Mouse (Mus musculus): ENCODE measurements around the gene Cd44. TPM values are rescaled to one million over a fixed set of nuclear protein-coding genes. Genes with fewer than 3 reads are reported as not detected.

The Cd44 gene
- polyA plus RNA-seq, 1 experiment from 2014 or later = 215 TPM

DNA sequence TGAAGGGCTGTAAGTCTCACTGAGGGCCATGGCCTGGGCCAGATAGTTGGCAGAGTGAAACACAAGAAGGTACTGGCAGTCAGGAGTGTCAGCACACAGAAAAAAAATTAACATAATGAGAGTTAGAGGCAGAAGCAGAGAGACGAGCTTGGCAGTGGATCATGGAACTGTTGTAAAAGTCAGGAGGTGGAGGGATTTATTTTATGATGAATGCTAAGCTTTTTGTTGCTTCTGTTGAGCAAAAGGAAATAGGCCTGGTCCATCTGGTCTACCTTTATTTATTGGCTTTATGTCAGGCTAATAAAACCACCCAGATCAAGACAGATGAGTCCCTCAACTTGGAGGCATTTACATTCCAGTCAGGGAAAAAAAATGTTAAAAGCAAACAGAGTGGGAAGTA lies 31.2 kb upstream of the Cd44 start:
- no peaks in the 10 kb centered on the region for H3K79me2 ChIP-seq (ENCODE audit: inconsistent target)
- no peak overlapping the region for H3K4me3 ChIP-seq (ENCODE audit: inconsistent target)
- WGBS (ENCODE audit: missing documents) = 94% methylated on average over 1 of the region's 1 CpGs
- no peaks in the 10 kb centered on the region for H3K36me3 ChIP-seq (ENCODE audit: inconsistent target)
- no peak overlapping the region for H3K27ac ChIP-seq

DNA sequence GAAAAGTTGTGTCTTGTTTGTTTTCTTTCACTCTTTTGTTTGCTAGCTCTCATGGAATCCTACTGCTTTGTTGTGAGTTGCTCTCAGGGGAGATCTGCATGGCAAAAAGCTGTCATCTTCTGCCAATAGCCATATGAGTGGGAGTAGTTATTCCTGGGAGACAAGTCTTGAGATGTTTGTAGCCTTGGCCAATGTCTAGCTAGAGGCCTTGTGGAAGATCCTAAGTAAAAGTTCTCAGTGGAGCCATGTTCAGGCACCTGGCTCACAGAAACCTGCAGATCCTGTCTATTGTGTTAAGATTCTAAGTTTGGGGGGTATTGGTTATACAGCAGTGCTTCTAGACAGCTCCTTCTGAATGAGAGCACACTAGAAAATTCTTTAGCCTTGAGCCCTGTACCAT lies 26.7 kb upstream of the Cd44 start:
- no peak overlapping the region for H3K4me3 ChIP-seq (ENCODE audit: inconsistent target)
- no peaks in the 10 kb centered on the region for H3K36me3 ChIP-seq (ENCODE audit: inconsistent target)
- no peaks in the 10 kb centered on the region for H3K79me2 ChIP-seq (ENCODE audit: inconsistent target)
- no peak overlapping the region for H3K27ac ChIP-seq

DNA sequence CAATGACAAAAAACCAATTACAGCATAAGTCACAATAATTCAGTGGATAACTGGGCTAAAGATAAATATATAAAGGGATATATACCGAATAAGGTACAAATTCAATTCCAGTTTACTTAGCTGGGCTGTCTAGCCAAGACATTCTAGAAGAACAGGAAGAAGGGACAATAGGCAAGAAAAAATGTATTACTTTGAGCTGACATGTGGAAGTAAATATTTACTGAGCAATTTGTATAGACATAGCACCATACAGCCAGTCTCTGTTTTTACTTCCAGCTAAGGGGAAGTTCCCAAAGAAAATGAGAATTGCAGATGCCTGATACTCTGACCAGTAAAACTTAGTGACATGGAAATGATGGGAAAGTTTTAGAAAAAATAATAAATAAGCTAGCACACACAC lies 23.0 kb upstream of the Cd44 start:
- WGBS (ENCODE audit: missing documents) = 100% methylated on average over 1 of the region's 1 CpGs
- H3K36me3 ChIP-seq (ENCODE audit: inconsistent target) = no peaks in the 10 kb centered on the region
- H3K79me2 ChIP-seq (ENCODE audit: inconsistent target) = no peaks in the 10 kb centered on the region
- H3K4me3 ChIP-seq (ENCODE audit: inconsistent target) = no peak overlapping the region
- no peak overlapping the region for H3K27ac ChIP-seq

DNA sequence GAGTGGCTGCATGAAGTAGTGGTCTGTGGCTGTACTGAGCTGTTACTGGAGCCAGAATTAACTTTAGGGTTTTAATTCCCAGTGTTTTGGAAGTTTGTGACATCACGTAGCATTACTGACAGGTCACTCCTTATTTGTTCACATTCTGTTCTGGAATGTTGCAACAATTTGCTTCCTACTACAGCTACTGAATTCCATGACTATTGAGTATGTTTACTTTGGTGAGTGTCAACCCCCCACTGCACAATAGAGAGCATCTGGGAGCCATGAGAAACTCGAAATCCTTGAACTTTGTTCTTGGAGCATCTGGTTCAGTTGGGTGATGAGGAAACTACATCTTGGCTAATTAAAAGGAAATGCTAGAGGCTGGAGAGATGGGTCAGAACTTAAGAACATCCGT lies 22.2 kb upstream of the Cd44 start:
- Histone ChIP-seq H3K79me2 (ENCODE audit: inconsistent target) (no peaks in the 10 kb centered on the region), H3K36me3 (ENCODE audit: inconsistent target) (no peaks in the 10 kb centered on the region), H3K4me3 (ENCODE audit: inconsistent target) (no peak overlapping the region), H3K27ac (no peak overlapping the region)
- WGBS (ENCODE audit: missing documents) = 97% methylated on average over 3 of the region's 3 CpGs

DNA sequence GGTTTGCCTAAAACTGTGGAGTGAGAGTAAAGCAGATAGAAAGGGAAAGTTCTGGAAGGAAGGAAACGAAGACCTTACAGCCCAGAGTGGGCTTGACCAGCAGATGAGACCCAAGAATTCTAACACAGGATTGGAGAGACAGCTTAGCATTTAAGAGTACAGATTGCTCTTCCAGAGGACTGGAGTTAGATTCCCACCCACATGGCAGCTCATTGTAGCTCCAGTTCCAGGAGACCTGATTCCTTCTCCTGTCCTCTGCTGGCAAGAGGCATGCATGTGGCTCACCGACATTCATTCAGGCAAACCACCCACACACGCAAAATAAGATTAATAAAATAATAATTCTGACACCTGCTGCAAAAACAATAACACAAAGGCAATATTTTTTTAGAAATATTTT lies 20.6 kb upstream of the Cd44 start:
- no peaks in the 10 kb centered on the region for H3K36me3 ChIP-seq (ENCODE audit: inconsistent target)
- no peak overlapping the region for H3K4me3 ChIP-seq (ENCODE audit: inconsistent target)
- 94% methylated on average over 3 of the region's 3 CpGs for WGBS (ENCODE audit: missing documents)
- H3K27ac ChIP-seq = no peak overlapping the region
- H3K79me2 ChIP-seq (ENCODE audit: inconsistent target) = no peaks in the 10 kb centered on the region

DNA sequence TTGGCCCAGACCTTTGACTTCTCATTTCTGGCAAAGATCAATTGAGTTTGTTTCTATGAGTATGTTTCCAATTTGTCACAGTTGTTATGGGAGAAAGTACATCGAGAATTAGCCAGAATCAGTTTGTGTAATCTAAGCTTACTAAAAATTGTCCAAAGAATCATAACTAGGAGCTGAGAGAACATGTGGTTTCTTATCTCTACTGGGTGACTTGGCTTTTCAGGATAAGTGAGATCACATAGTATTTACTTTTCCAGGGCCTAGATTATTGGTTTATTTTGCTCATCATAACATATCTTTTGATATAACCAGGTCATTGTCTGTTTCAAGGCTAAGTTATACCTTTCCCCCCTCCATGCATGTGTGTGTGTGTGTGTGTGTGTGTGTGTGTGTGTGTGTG lies 16.8 kb upstream of the Cd44 start:
- Histone ChIP-seq H3K36me3 (ENCODE audit: inconsistent target) (no peaks in the 10 kb centered on the region), H3K79me2 (ENCODE audit: inconsistent target) (no peaks in the 10 kb centered on the region), H3K4me3 (ENCODE audit: inconsistent target) (no peak overlapping the region), H3K27ac (no peak overlapping the region)
- WGBS (ENCODE audit: missing documents) = 100% methylated on average over 1 of the region's 1 CpGs

DNA sequence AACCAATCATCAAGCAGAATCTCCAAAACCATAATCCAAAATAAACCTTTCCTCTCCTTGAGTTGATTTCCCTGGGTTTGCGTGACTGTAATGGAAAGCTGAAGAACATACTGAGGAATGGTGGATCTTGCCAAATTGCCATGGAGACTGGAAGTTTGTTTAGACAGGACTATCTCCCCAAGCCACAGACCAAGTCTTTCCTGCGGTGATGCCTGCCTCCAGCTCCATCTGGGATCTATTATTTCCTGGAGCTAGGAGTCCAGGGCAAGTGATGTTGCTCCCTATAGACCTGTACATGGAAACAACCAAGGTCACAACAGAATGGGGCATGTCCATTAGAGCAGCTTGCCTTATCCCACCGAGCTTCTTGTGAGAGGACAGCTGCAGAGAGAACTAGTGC lies 15.1 kb upstream of the Cd44 start:
- H3K79me2 ChIP-seq (ENCODE audit: inconsistent target) = no peaks in the 10 kb centered on the region
- no peaks in the 10 kb centered on the region for H3K36me3 ChIP-seq (ENCODE audit: inconsistent target)
- no peak overlapping the region for H3K27ac ChIP-seq
- WGBS (ENCODE audit: missing documents) = 90% methylated on average over 3 of the region's 3 CpGs
- no peak overlapping the region for H3K4me3 ChIP-seq (ENCODE audit: inconsistent target)

DNA sequence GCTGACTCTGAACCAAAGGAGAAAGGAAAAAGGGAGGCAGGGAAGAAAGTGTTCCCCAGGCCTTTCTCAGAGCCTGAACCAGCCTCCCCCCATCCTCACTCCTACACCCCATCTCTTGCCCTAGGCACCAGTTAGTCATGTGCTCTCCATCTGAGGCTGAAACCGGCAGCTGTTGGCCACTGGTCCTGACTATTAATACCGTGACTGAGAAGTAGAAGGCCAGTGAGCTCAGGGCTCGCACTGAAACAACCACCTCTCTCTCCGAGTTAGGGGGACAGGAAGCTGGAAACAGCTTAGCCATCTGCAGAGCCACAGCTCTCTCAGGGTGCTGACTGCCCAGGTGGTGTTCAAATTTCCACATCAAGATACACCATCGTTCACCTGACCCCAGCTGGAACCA lies 13.2 kb upstream of the Cd44 start:
- 76% methylated on average over 5 of the region's 5 CpGs for WGBS (ENCODE audit: missing documents)
- Histone ChIP-seq H3K4me3 (ENCODE audit: inconsistent target) (no peak overlapping the region), H3K79me2 (ENCODE audit: inconsistent target) (no peaks in the 10 kb centered on the region), H3K27ac (no peak overlapping the region), H3K36me3 (ENCODE audit: inconsistent target) (no peaks in the 10 kb centered on the region)

DNA sequence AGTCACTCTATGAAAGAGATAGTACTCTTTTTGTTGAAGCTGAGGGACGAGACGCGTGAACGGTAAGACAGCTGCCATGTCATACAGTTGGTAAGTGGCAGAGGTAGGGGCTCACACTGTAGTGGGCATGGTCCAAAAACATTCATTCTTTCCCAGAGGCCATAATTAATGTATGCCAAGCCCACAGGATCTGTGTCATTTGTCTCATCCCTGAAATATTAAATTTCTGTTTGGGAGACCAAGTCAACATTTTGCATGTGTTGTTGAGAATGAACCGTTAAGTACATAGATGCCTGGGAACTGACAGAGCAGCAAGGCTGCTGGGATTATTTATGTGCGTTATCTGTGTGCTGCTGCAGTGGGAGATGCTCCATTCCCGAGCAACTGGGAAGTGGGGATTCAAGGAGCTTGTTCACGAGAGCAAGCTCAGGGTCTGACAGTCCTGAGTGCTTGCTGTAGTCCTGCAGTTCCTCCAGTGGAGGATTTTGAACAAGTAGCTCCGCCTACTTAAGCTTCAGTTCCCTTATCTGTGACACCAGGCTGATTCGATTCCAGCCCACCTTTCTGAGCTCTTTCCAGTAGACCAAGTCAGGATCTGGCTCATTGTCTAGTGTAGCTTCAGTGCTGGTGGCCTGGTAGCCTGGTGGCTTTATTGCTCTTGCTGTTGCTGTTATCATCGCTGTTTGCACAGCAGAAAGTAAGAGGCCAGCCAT lies 12.5 kb upstream of the Cd44 start:
- Histone ChIP-seq H3K4me3 (ENCODE audit: inconsistent target) (no peak overlapping the region), H3K36me3 (ENCODE audit: inconsistent target) (no peaks in the 10 kb centered on the region), H3K27ac (no peak overlapping the region), H3K79me2 (ENCODE audit: inconsistent target) (no peaks in the 10 kb centered on the region)
- 61% methylated on average over 11 of the region's 11 CpGs for WGBS (ENCODE audit: missing documents)

DNA sequence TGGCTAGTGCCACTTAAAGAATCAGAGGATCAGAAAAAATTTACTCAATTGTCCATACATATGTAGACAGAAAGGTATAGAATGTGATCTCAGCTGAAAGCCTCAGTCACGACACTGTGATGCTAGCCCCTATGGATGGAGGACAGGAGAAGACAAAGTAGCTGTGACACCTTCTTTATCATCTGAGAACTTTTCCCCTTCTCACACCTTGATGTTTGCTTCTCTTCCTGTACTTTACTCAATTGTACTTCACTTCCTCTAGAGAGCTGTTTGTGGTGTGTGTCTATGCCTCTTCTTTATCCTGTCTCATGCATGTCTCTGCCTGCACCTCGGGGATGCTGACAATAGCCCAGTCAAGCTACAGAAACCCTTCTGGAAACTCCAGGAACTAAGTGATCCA lies 11.5 kb upstream of the Cd44 start:
- no peaks in the 10 kb centered on the region for H3K36me3 ChIP-seq (ENCODE audit: inconsistent target)
- no peak overlapping the region for H3K27ac ChIP-seq
- no peak overlapping the region for H3K4me3 ChIP-seq (ENCODE audit: inconsistent target)
- 63% methylated on average over 2 of the region's 2 CpGs for WGBS (ENCODE audit: missing documents)
- no peaks in the 10 kb centered on the region for H3K79me2 ChIP-seq (ENCODE audit: inconsistent target)

DNA sequence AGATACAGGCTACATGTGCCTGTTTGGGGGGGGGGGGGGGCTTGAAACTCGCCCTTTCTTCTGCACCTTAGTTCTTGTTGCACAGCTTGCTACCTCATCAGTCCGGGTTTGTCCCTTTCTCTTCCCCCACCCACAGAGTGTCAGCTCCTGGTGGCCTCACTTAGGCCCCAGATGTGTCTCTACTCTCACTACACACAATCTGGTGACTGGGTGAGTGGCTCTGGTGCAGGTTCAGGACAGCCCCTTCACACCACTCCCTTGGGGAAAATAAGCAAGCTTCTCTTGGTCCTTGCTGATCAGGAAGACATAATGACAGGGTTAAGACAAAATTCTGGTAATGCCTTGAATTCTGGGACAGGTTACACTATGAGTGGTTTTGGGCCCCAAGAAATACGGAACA lies 11.0 kb upstream of the Cd44 start:
- Histone ChIP-seq H3K27ac (no peak overlapping the region), H3K36me3 (ENCODE audit: inconsistent target) (no peaks in the 10 kb centered on the region), H3K4me3 (ENCODE audit: inconsistent target) (no peak overlapping the region), H3K79me2 (ENCODE audit: inconsistent target) (no peaks in the 10 kb centered on the region)
- 89% methylated on average over 2 of the region's 3 CpGs for WGBS (ENCODE audit: missing documents)

DNA sequence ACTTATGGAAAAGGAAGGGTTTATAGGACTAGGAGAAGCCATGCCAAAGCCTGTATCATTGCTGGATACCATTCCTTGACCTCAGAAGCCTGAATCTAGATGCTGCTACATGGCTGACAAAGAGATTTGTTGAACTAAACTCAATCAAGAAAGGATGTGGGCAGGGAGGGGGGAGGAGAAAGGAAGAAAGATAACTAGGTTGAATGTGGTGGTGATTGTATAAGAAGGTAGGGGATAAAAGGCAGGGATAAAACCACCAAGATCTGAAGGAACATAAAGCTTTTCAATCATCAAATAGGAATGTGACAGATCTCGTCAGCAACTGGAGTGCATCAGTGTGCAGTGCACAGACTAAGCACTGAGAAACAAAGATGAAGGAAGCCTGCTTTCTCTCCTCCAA lies 7.9 kb upstream of the Cd44 start:
- Histone ChIP-seq H3K27ac (no peak overlapping the region), H3K79me2 (ENCODE audit: inconsistent target) (no peaks in the 10 kb centered on the region), H3K36me3 (ENCODE audit: inconsistent target) (no peaks in the 10 kb centered on the region), H3K4me3 (ENCODE audit: inconsistent target) (no peak overlapping the region)
- WGBS (ENCODE audit: missing documents) = 100% methylated on average over 1 of the region's 1 CpGs

DNA sequence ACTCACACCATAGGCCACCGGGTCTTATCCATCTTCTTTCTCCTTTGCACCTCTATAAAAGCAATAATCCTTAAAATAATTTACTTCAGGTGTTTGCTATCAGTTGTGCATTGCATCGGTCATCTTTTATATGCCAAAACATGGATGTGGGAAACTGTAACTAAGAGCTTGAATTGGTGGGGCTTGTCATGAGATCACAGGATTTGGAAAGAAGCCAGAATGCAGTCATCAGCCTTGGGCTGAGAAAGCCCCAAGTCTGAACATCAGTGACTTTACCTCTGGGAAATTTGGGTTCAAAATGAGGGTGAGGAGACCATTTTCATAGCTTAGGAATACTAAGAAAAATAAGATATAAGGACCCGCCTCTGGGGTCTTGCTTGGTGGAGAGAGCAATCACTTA lies 4.1 kb upstream of the Cd44 start:
- no peak overlapping the region for H3K27ac ChIP-seq
- 96% methylated on average over 3 of the region's 3 CpGs for WGBS (ENCODE audit: missing documents)
- H3K4me3 ChIP-seq (ENCODE audit: inconsistent target) = no peak overlapping the region
- peaks cover 9% of the 10 kb centered on the region for H3K79me2 ChIP-seq (ENCODE audit: inconsistent target)
- H3K36me3 ChIP-seq (ENCODE audit: inconsistent target) = no peaks in the 10 kb centered on the region

DNA sequence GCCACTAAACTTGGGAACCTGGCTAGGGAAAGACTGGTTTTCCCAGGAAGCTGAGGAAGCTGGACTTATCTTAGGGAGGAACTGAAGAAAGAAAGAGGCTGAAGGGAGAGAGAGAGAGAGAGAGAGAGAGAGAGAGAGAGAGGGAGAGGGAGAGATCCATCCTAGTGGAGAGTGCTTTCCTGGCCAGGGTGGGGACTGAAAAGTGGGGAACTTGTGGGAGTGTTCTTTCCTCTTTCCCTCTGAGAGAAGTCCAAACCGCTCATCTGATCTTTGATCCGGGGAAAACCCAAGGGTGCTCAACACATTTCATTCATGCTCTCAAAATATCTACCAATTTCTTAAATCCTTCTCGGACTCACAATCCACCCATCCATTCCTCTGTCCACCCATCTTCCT lies 361 bp upstream of the Cd44 start:
- H3K36me3 ChIP-seq (ENCODE audit: inconsistent target) = no peaks in the 10 kb centered on the region
- peak overlapping the region; percentile 74 for H3K4me3 ChIP-seq (ENCODE audit: inconsistent target)
- WGBS (ENCODE audit: missing documents) = 45% methylated on average over 3 of the region's 3 CpGs
- H3K79me2 ChIP-seq (ENCODE audit: inconsistent target) = peaks cover 47% of the 10 kb centered on the region
- peak overlapping the region; percentile 84 for H3K27ac ChIP-seq

DNA sequence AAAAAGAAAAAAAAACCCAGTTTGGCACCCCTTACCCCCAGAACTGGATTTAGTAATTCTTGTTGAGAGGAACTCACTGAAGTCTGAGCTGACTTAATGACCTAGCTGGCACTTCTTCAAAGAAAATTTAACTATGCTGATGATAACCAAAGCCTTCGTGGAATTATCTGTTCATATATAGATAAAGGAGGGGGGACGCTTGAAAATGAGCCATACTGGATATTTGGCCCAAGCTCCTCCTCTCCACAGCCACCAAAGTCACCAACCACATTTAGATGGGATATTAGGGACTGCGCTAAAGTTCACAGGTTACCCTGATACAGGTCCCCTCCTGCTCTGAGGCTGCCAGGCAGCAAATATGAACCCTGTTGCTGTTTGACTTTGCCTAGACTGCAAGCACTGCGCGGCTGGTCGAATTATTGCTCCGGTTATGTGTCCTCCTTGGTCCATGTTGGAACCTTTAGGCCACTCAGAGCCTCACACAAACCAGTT lies 1.2 kb downstream of the Cd44 start:
- Histone ChIP-seq H3K36me3 (ENCODE audit: inconsistent target) (no peaks in the 10 kb centered on the region), H3K27ac (peak overlapping the region; percentile 84), H3K79me2 (ENCODE audit: inconsistent target) (peaks cover 63% of the 10 kb centered on the region), H3K4me3 (ENCODE audit: inconsistent target) (peak overlapping the region; percentile 74)
- 0% methylated on average over 7 of the region's 7 CpGs for whole genome bisulfite sequencing (ENCODE audit: missing documents)

DNA sequence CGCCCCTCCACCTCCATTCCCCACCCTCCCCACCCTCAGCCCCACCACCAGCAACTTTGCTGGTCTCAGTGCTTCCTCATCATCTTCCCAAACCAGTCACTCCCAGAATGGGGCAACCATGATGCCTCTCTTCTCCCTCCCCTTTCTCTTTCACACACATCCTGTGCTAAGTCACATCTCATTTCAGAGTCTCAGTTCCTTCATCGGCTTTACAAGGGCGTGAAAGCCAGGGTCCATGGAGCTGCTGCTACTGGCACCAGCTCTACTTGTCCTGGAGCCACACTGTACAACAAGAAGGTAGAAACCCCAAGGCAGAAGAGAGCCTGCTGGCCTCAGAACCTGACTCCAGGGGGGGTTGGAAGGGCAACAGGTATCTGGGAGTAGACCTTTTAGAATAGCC lies 2.2 kb downstream of the Cd44 start:
- Histone ChIP-seq H3K4me3 (ENCODE audit: inconsistent target) (peak overlapping the region; percentile 74), H3K27ac (peak overlapping the region; percentile 84), H3K36me3 (ENCODE audit: inconsistent target) (no peaks in the 10 kb centered on the region), H3K79me2 (ENCODE audit: inconsistent target) (peaks cover 73% of the 10 kb centered on the region)
- 2% methylated on average over 3 of the region's 3 CpGs for WGBS (ENCODE audit: missing documents)

All from macrophage (primary cell).